Mouse (Mus musculus) retina, postnatal 7 days (tissue): ENCODE measurements around the gene Agap1.

Source experiments
- DNase-seq: peaks from one replicate; pipeline ENCODE4 v3.0.0-alpha.2; 2012; ENCODE audit warnings: low read depth, low spot score

Agap1 gene

GRCm38 (mm10) chr1:89544094-89544493 is 89.5 kb downstream of the Agap1 start:
- DNase-seq = no peak

- no peak for DNase-seq
Observed at GRCm38 (mm10) chr1:89545099-89545498, 90.5 kb downstream of the Agap1 start.

DNA sequence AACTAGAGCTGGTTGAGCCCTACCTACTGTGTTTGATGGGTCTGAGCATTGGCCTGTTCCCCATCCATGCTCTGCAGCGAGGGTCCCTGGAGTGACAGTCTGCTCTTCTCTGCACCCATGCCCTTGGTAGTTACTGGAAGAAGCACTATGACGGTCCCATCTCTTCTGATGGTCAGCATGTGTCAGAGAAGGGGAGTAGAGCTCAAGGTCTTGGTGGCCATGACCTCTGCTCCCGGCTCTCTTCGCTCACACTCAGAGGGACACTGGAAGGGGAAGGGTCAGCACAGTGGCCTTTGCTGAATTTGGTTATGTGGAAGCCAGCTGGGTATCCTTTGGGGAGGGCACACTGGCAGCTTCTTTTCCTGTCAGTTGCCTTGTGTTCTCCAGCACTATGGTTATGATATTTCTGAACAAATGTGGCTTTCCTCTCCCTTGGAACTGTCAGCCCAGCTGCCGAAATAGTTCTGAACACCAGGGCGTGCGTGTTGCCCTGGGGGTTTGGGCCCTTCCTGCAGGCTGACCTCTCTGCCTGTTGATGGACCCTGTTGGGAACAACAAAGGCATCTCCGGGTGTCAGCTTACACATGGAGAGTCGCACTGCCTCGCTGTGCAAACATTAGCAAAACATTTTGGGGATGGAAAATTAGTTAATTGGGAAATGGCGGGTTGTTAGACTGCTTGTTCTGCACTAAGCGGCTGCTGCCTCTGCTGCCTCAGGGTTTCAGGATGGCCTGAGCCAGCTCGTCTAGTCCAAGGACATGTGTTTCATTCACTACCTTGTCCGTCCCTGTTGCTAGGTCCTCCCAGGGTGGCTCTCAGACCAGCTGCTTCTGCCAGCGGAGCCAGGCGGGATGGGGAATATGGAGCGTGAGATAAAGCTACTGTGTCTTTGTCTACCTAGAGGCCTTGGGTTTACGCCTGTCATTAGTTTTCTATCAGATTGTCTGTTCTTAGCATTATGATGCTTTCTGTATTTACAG is 93.2 kb downstream of the Agap1 start:
- DNase-seq = no peak

DNA sequence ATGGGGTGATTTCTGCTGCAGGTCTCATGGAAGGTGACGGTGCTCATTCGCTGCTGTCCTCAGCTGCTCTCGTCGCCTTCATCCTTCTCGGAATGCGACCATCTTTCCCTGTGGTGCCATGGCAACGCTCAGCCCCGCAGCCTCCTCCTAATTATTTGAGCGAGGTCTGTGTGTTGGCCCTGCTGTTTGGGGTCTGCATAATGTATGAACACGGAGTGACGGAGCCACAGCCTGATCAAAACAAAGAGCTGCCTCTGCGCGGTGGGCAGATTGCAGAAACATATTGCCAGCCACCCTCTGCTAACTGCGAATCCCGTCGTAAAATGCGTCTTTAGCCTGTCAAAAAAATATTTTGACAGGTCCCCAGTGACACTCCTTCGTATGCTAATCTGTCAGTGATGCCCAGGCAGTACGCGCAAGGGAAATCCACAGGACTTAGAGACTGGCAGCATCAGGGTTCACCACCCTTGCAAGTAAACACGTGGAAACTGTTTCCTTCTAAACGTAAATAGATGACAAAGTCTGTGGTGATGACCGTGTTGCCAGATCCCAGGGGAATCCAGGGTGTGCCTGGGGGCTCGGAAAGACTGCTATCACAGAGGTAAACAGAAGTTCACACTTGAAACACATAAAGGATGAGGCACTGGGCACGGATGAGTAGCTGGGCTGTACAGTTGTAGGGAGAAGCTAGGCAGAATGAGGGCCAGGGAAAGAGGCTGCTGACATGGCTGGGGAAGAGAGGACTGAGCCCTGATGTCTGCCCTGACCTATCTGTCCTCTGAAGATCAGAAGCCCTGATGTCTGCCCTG is 95.7 kb downstream of the Agap1 start:
- DNase-seq = no peak

- no peak for DNase-seq
Observed at GRCm38 (mm10) chr1:89552470-89552869, 97.9 kb downstream of the Agap1 start.

GRCm38 (mm10) chr1:89553791-89554190 is 99.2 kb downstream of the Agap1 start:
- DNase-seq = no peak

DNA sequence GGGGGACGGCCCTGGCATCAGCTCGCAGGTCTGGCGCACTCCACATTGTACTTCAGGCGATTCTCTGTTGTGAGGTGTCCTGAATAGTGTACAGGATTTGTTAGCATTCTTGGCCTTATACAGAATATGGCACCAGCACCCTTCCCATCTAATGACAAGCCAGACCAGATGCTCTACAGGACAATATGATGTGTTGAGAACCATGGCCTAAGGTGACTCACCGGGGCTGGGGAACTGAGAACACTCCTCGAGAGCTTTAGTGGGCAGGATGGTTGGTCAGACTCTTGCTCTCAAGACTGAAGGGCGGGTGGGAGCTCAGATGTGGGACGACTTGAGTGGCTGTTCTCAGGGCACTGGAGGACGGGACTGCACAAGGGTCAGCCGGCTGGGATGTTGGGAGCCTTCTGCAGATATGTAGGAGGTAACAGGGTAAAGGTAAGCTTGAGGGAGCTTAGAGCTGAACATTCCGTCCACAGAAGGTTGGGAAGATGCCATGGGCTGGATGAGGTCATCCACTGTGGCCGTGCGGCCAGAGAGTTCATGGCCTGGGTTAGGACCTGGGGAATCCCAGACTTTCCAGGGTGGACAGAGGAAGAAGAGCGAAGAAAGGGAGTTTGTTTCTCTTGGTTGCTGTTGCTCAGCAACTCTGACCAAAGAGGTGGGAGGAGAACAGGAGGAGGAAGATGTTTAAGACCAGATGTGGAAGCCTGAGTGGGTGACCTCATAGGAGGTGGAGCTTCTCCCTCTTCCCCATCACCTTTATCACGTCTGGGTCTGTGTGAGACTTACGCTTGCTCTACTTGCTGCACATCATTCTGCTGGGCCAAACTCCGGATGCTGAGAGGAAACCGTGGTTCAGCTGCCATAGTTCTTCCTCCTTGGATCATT is 100.6 kb downstream of the Agap1 start:
- DNase-seq = no peak

GRCm38 (mm10) chr1:89556006-89556405 is 101.4 kb downstream of the Agap1 start:
- no peak for DNase-seq

DNA sequence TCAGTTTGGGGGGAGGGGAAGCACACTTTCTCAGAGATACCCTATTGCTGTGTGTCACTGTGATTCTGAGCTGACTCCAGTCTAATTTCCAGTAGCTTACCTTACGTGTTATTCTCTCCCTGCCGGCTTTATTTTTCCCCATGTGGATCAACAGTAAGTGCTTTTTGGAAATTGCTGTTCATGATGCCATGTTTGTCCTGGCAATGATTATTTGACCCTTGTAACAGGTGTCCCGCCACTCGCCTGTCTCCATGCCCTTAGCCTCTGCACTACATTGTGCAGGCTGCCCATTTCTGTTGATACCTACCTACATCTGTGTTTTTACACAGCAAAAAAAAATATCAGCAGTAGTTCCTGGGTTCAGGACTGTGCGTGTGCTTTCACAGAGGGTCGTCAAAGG is 102.8 kb downstream of the Agap1 start:
- DNase-seq = no peak

DNA sequence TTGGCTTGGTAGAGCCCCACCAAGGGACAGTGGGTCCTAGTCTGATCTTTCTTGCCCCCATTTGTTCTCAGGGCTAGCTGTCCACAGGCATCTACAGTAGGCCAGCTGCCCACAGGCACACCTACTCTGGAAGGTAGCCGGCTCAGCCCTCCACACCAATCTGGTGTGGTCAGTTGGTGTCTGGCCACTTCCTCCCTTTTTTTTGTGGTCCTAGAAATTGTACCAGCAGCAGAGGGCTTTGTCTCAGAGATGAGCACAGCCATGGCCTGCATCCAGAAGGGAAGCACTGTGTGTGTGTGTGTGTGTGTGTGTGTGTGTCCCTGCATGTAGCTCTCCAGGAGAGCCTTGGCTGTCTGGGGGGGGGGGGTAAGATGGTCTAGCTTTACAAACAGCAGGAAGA is 103.5 kb downstream of the Agap1 start:
- no peak for DNase-seq

- no peak for DNase-seq
Observed at GRCm38 (mm10) chr1:89563399-89563798, 108.8 kb downstream of the Agap1 start.

DNA sequence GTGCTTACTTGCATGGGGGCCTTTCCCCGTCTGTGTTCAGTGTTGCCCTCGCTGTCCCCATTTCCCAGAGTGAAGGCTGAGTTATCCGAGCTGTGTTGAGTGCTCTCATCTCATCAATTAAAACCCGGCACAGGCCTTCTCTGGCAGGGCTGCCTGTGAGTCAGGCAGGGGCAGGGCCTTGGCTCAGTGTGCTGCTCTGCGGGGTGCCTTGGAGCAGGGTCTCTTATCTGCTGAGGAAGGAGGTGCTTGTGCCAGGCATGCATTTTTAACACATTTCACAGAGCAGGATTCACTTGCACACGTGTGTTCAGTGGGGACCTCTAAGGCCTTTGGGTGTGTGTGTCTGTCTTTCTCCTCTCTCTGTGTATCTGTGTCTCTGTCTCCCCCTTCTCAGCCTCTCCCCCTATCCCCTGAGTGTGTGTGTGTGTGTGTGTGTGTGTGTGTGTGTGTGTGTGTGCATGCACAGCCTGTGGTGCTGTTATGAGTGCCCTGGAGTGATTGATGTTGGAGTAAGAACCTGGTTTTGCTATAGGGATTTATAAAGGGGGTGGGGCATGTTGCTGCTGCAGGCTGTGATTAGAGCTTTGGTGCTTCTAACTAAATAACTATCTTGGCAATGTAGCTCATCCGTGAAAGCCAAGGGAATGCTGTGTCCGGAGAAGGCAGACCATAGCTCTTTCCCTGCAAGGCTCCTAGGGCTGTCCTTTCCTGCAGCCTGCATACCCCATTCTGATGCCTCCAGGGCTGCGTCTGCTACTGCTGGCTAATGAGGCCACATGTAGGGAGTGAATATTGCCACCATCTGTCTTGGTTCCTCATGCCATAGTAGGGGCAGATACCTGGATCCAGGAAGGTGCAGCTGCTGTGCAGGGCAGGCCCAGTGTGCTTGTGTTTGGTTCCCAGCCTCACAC is 112.2 kb downstream of the Agap1 start:
- DNase-seq = no peak

GRCm38 (mm10) chr1:89568546-89569405 is 114.2 kb downstream of the Agap1 start:
- DNase-seq = no peak

- DNase-seq = no peak
Observed at GRCm38 (mm10) chr1:89570522-89571299, 116.1 kb downstream of the Agap1 start.

DNA sequence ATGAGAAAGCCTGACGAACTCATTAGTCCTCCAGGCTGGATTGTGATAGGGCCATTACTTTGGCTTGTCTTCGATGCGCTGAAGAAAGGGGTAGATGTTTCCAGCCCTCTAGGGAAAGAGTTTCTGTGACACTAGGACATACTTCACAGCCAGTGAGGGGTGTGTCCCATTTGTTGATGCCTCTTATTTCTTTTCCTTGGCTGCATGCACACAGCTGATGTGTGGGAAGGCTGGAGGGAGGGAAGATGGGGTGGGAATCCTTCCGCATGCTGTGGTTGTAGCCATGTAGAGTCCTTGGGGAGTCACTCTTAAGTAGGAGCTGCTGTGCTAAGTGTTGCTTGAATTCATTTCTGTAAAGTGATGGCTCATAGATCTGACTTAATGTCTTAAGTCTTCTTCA is 118.9 kb downstream of the Agap1 start:
- no peak for DNase-seq

DNA sequence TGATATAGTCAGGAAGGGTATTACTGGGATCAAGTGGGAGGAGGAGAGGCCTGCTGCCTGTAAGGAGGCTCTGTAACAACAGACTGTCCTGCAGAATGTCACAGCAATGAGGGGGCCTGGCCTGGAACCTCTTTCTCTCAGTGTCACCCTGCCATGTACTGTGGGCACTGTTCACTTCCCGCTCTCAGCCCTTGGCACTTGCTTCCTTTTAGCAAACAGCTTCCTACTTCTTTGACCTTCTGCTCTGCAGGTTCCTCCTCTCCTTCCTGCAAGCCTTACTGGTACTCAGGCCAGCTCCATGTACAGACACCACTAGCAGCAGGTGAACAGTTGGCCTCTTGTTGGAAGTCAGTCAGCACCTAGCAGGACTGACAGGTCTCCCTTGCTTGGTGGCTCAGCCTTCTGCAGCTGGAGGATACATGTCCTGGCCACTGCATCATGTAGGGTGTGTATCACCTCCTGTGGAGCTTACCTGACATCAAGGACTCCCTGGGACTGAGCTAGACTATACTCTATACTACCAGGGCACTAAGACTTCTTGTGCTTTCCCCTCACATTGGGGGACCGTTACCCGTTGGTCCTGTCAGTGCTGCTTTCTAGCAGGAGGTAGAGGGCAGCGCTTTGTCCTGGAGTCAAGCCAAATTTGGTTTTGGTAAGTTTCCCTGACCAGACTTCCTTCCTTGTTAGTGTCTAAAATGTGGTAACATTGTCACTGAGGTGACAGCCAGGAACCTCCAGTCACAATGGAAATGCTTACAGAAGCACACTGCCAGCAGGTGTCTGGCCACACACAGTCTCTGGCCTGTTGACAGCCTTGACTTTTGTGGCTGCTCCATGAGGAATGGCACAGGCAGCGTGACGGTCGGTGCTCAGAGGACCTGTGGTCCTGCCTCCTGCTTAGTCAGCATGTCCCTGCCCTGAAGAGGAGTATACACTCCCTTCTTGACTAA is 120.6 kb downstream of the Agap1 start:
- DNase-seq = no peak

DNA sequence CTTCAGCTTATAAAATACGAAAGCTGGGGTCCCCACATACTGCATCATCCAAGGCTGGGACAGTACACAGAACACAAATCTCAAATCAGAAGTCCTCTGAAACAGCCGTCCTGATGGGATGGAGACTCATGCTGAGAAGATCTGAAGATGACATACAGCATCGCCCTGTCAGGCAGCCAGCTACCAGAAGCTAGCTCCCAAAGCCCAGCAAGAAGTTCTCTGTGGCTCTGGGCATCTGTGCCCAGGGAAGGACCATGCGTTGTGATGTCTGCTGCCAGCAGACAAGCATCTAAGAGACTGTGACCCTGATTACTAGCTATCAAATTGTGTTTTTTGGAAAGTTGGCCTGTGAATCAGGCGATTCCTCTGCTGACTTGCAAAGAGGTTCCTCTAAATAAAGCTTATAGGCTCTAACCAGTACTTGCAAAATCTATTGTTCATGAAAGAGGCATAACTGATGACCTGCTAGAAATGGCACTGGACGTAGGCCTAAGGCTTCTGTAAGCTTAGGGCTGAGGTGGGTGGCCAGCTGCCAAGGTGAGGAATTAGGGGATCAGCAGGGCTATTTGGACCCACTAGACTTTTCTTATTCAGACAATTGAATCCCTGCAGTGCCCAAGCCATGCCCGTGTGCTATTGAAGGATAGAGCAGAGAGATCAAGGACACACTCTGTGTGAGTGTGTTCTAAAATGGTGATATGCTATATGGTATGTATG is 121.7 kb downstream of the Agap1 start:
- DNase-seq = peak; percentile 37
